Mouse (Mus musculus) embryonic facial prominence, embryonic 11.5 days (tissue): ENCODE data around the gene Calr. TPM values are rescaled to one million over a fixed set of nuclear protein-coding genes. Genes with fewer than 3 reads are reported as not detected.

ENCODE experiments used
- ATAC-seq: fragments of 200-750 bp; cut with Nextera tagmentation; replicated peaks from 2 replicates; pipeline ENCODE4 v1.8.0; 2017; ENCODE audit warnings: low read depth; ENCODE audit not compliant: insufficient number of reproducible peaks, low FRiP score, low TSS enrichment
- DNase-seq: peaks from one replicate; pipeline ENCODE4 v3.0.0-alpha.2; 2015; ENCODE audit warnings: low spot score
- H3K27ac ChIP-seq: fragments of 300-500 bp; sonication (generic); replicated peaks from 2 replicates; pipeline ENCODE4 v1.5.1; 2014; ENCODE audit warnings: mild to moderate bottlenecking, low read depth, low read length, control low read depth
- H3K27me3 ChIP-seq: fragments of 300-500 bp; sonication (generic); 2 replicates; pipeline ENCODE4 v1.6.1; 2014; ENCODE audit warnings: mild to moderate bottlenecking, low read length, moderate library complexity, mixed read lengths; ENCODE audit not compliant: control insufficient read depth, insufficient read depth
- H3K36me3 ChIP-seq: fragments of 300-500 bp; sonication (generic); replicated peaks from 2 replicates; pipeline ENCODE4 v1.6.1; 2014; ENCODE audit warnings: low read depth, mild to moderate bottlenecking, low read length, moderate library complexity, mixed read lengths; ENCODE audit not compliant: control insufficient read depth, insufficient read depth
- H3K4me1 ChIP-seq: fragments of 300-500 bp; sonication (generic); 2 replicates; pipeline ENCODE4 v1.6.1; 2014; ENCODE audit warnings: low read length, mixed read lengths; ENCODE audit not compliant: control insufficient read depth, insufficient read depth
- H3K4me2 ChIP-seq: fragments of 300-500 bp; sonication (generic); 2 replicates; pipeline ENCODE4 v1.6.1; 2014; ENCODE audit warnings: low read depth, mild to moderate bottlenecking, control low read depth, low read length, moderate library complexity
- H3K4me3 ChIP-seq: fragments of 300-500 bp; sonication (generic); 2 replicates; pipeline ENCODE4 v1.5.1; 2014; ENCODE audit warnings: low read depth, low read length, control low read depth
- H3K9ac ChIP-seq: fragments of 300-500 bp; sonication (generic); replicated peaks from 2 replicates; pipeline ENCODE4 v1.6.1; 2014; ENCODE audit warnings: mild to moderate bottlenecking, control low read depth, low read length
- H3K9me3 ChIP-seq: fragments of 300-500 bp; sonication (generic); replicated peaks from 2 replicates; pipeline ENCODE4 v1.6.1; 2016; ENCODE audit warnings: mild to moderate bottlenecking, low read length, inconsistent platforms, mixed read lengths; ENCODE audit not compliant: control insufficient read depth
- WGBS: fragments of 180-500 bp; shearing (Covaris S2); extraction: QIAGEN DNeasy Blood & Tissue Kit; methylation state at CpG from one replicate; pipeline ENCODE4 v1.1.7; 2014; 5-methylcytosine and 5-hydroxymethylcytosine counted together
- polyA plus RNA-seq: library from polyadenylated mRNA; unstranded; fragments of >200 nt; fragmentation: Nextera tagmentation; extraction: Ambion mirVana; gene quantifications from 2 replicates; pipeline ENCODE4 v1.2.1, GENCODE M21; 2014

Gene Calr
- polyA plus RNA-seq, 1 experiment from 2014 or later = 815 TPM

- no peak for ATAC-seq
- H3K4me2 ChIP-seq = no peak overlapping the region
- H3K27me3 ChIP-seq = peaks cover 40% of the 10 kb centered on the region
Measured at GRCm38 (mm10) chr8:84809941-84810280, 36.8 kb downstream of the Calr start.

GRCm38 (mm10) chr8:84809109-84809940 lies 37.4 kb downstream of the Calr start:
- ATAC-seq = no peak
- no peak overlapping the region for H3K27ac ChIP-seq

More at GRCm38 (mm10) chr8:84809941-84810280, 36.8 kb downstream of the Calr start:
- Histone ChIP-seq H3K9ac (no peak overlapping the region), H3K9me3 (no peaks in the 10 kb centered on the region), H3K36me3 (no peaks in the 10 kb centered on the region), H3K4me1 (no peaks in the 10 kb centered on the region), H3K4me3 (no peak overlapping the region), H3K27ac (no peak overlapping the region)
- 70% methylated on average over 5 of the region's 5 CpGs for WGBS
- DNase-seq = no peak

GRCm38 (mm10) chr8:84806031-84806430 lies 40.7 kb downstream of the Calr start:
- WGBS = 91% methylated on average over 5 of the region's 5 CpGs
- DNase-seq = no peak
- no peak overlapping the region for H3K4me2 ChIP-seq
- no peak overlapping the region for H3K27ac ChIP-seq
- peaks cover 43% of the 10 kb centered on the region for H3K27me3 ChIP-seq
- H3K36me3 ChIP-seq = no peaks in the 10 kb centered on the region
- H3K4me1 ChIP-seq = no peaks in the 10 kb centered on the region
- H3K9ac ChIP-seq = no peak overlapping the region
- no peak for ATAC-seq
- H3K9me3 ChIP-seq = no peaks in the 10 kb centered on the region
- no peak overlapping the region for H3K4me3 ChIP-seq

More at GRCm38 (mm10) chr8:84809109-84809940, 37.4 kb downstream of the Calr start:
- H3K27me3 ChIP-seq = peaks cover 36% of the 10 kb centered on the region
- WGBS = 51% methylated on average over 12 of the region's 12 CpGs
- no peak for DNase-seq
- H3K36me3 ChIP-seq = no peaks in the 10 kb centered on the region
- no peak overlapping the region for H3K9ac ChIP-seq
- H3K4me2 ChIP-seq = no peak overlapping the region
- H3K4me1 ChIP-seq = no peaks in the 10 kb centered on the region
- H3K4me3 ChIP-seq = no peak overlapping the region
- no peaks in the 10 kb centered on the region for H3K9me3 ChIP-seq

GRCm38 (mm10) chr8:84799999-84800831 lies 46.5 kb downstream of the Calr start, which contains the start of gene Nfix:
Nfix (minus strand) TSS chr8:84800344.
- Histone ChIP-seq H3K4me3 (peak within 1 kb of the TSS; percentile 63), H3K9me3 (no peaks in the 10 kb centered on the region), H3K4me1 (no peaks in the 10 kb centered on the region; the same call in none of the 2 replicates), H3K27ac (no peak within 1 kb of the TSS), H3K4me2 (peak within 1 kb of the TSS; percentile 96), H3K27me3 (peaks cover 75% of the 10 kb centered on the region), H3K9ac (peak within 1 kb of the TSS; percentile 87), H3K36me3 (no peaks in the 10 kb centered on the region)
- 3% methylated on average over 36 of the region's 125 CpGs for WGBS
- ATAC-seq (no peak; the same call in 1 of the 2 replicates), DNase-seq (no peak)

GRCm38 (mm10) chr8:84799136-84799931 lies 47.4 kb downstream of the Calr start:
- peak overlapping the region; percentile 96 for H3K4me2 ChIP-seq
- H3K27me3 ChIP-seq = peaks cover 83% of the 10 kb centered on the region
- WGBS = 1% methylated on average over 92 of the region's 108 CpGs
- H3K9me3 ChIP-seq = no peaks in the 10 kb centered on the region
- H3K9ac ChIP-seq = peak overlapping the region; percentile 87
- no peak for DNase-seq
- H3K36me3 ChIP-seq = no peaks in the 10 kb centered on the region
- H3K4me3 ChIP-seq = peak overlapping the region; percentile 63
- H3K27ac ChIP-seq = no peak overlapping the region
- ATAC-seq = no peak
- no peaks in the 10 kb centered on the region; the same call in none of the 2 replicates for H3K4me1 ChIP-seq

- Histone ChIP-seq H3K4me1 (no peaks in the 10 kb centered on the region; the same call in none of the 2 replicates), H3K9me3 (no peaks in the 10 kb centered on the region), H3K4me2 (peak overlapping the region; percentile 96), H3K27me3 (peaks cover 87% of the 10 kb centered on the region), H3K27ac (no peak overlapping the region), H3K36me3 (no peaks in the 10 kb centered on the region), H3K4me3 (peak overlapping the region; percentile 63), H3K9ac (peak overlapping the region; percentile 87)
- DNase-seq (no peak), ATAC-seq (no peak)
- 29% methylated on average over 10 of the region's 10 CpGs for WGBS
Measured at GRCm38 (mm10) chr8:84798446-84799135, 48.1 kb downstream of the Calr start.

- H3K9me3 ChIP-seq = no peaks in the 10 kb centered on the region
- H3K4me1 ChIP-seq = no peaks in the 10 kb centered on the region; the same call in none of the 2 replicates
- ATAC-seq (no peak), DNase-seq (no peak)
- no peak overlapping the region for H3K27ac ChIP-seq
- no peak overlapping the region for H3K4me3 ChIP-seq
- no peak overlapping the region for H3K9ac ChIP-seq
- peaks cover 88% of the 10 kb centered on the region for H3K27me3 ChIP-seq
- WGBS = 80% methylated on average over 6 of the region's 6 CpGs
- no peaks in the 10 kb centered on the region for H3K36me3 ChIP-seq
- H3K4me2 ChIP-seq = no peak overlapping the region
Measured at GRCm38 (mm10) chr8:84797971-84798370, 48.8 kb downstream of the Calr start.
